Mouse (Mus musculus): ENCODE data around the gene Cct3.
"Not testable (repeated sequence)": the region's sequence is repeated elsewhere in the genome, so short reads cannot be mapped to it uniquely, and the experiment has no call there.

The Cct3 gene

GRCm38 (mm10) chr3:88291970-88292369 is 4.9 kb upstream of the Cct3 start:
- DNase-seq (ENCODE audit: low read depth, low spot score) = no peak

DNA sequence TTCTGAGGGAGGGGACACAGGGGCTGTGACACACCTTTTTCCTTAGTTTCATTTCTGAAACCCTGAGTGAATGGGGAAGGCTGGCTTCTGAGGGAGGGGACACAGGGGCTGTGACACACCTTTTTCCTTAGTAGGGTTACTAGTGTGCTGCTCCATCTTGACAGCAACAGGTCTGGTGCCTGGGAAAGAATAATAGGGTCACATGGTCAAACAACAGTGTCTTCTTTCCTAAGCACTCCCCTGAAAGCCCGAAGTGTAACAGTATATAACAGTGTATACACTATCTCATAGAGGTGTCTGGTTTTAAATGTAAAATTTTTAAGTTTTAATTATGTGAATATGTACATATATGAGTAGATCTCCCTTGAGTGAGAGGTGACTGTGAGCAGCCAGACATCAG is 1.6 kb upstream of the Cct3 start:
- DNase-seq (ENCODE audit: low read depth, low spot score) = not testable (repeated sequence)

GRCm38 (mm10) chr3:88296110-88296560 is 781 bp upstream of the Cct3 start:
- no peak for DNase-seq (ENCODE audit: low read depth, low spot score)

DNA sequence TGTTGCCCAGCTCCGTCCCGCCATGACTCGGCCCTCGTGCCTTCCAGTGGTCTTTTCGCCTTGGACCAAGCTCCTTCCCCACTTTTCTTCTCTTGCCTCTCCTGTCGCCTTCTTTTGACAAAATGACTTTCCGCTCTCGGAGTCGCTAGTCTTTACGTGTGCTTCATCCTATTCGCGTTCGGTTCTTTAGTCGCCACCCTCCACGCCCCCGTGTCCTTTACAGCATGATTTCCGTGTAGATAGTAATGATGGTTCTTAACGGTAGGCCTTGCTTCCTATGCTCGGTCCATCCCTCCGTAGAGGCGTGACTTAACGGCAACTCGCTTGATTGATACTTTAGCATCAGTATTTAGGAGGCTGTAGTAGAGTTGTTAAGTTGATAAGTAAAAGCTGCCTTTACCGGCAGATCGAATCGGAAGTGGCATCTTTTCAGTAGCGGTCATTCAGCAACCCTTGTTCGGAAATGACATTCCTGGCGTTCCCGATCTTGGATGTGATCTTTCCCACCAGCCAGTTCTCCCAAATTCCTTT is 470 bp downstream of the Cct3 start:
- DNase-seq (ENCODE audit: low read depth, low spot score) = no peak

- no peak for DNase-seq (ENCODE audit: low read depth, low spot score)
Measured at GRCm38 (mm10) chr3:88299172-88299571, 2.3 kb downstream of the Cct3 start.

- peak; percentile 49 for DNase-seq (ENCODE audit: low read depth, low spot score)
Measured at GRCm38 (mm10) chr3:88324951-88325405, 28.1 kb downstream of the Cct3 start, which contains the start of gene Glmp. Gene Glmp, plus strand, starts transcription at chr3:88325023.

- no peak for DNase-seq (ENCODE audit: low read depth, low spot score)
Measured at GRCm38 (mm10) chr3:88328956-88329355, 32.0 kb downstream of the Cct3 start.

- DNase-seq (ENCODE audit: low read depth, low spot score) = peak; percentile 8
Measured at GRCm38 (mm10) chr3:88331282-88331681, 34.4 kb downstream of the Cct3 start.

- no peak for DNase-seq (ENCODE audit: low read depth, low spot score)
Measured at GRCm38 (mm10) chr3:88334029-88334658, 37.2 kb downstream of the Cct3 start.

DNA sequence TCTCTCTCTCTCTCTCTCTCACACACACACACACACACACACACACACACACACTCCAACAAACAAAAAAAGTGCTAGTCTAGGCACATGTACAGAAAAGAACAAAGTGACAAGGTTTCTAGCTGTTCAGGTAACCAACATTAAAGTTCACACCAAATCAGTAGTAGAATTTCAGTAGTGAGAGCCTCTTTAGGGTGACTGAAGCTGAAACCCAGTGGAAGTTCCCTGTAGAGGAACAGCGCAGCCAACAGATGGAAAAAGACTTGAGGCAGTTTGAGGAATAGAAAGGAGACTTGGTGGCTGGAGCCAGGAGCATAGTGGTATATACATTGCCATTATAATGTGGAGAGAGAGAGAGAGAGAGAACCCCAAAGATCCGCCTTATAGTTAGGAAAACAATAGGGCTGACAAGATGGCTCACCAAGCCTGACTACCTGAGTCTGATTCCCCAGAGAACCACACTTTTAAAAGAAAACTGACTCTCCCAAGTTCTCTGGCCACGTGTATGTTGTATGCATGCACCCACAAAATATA is 38.1 kb downstream of the Cct3 start:
- no peak for DNase-seq (ENCODE audit: low read depth, low spot score)

- DNase-seq (ENCODE audit: low read depth, low spot score) = no peak
Measured at GRCm38 (mm10) chr3:88335436-88336053, 38.6 kb downstream of the Cct3 start.

- DNase-seq (ENCODE audit: low read depth, low spot score) = peak; percentile 81
Measured at GRCm38 (mm10) chr3:88336058-88337013, 39.4 kb downstream of the Cct3 start, which contains the start of the genes Tmem79 and Smg5. Gene Tmem79, minus strand, starts transcription at chr3:88336148. Gene Smg5, plus strand, starts transcription at chr3:88336260.

GRCm38 (mm10) chr3:88337367-88338020 is 40.6 kb downstream of the Cct3 start:
- no peak for DNase-seq (ENCODE audit: low read depth, low spot score)

DNA sequence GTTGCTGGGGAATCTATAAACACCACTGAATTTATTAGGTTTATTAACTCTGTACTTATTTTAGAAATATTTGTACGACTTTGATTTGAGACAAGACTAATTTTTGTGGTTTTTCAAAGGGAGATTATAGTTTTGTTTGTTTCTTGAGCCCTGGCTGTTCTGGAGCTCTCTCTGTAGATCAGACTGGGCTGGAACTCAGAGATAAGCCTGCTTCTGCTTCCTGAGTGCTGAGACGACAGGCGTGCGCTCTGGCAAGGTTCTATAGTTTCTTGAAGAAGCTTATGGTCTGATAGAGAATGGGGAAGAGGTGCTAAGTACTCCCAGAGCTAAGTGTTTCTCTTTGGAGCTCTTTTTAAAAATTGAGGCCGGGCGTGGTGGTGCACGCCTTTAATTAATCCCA is 41.4 kb downstream of the Cct3 start:
- DNase-seq (ENCODE audit: low read depth, low spot score) = no peak

DNA sequence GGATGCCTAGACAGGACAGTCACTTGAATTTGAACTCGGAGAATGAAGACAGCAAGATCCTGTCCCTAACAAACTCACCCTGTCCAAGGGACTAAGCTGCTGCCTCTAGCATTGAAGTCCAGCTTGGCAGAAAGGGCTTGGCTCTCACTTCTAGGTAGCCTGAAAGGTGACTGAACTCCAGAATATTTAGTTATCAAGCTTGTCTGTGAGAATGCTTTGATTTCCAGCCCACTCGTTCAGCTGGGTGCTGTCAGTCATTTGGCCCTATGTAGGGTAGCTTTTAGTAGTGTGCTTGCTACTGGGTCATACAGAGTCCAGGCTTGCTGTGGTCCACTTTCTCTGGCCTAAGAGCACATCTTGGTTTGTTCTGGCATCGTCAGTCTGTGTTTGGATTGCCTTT is 42.1 kb downstream of the Cct3 start:
- no peak for DNase-seq (ENCODE audit: low read depth, low spot score)

GRCm38 (mm10) chr3:88350732-88351131 is 53.8 kb downstream of the Cct3 start:
- no peak for DNase-seq (ENCODE audit: low read depth, low spot score)

DNA sequence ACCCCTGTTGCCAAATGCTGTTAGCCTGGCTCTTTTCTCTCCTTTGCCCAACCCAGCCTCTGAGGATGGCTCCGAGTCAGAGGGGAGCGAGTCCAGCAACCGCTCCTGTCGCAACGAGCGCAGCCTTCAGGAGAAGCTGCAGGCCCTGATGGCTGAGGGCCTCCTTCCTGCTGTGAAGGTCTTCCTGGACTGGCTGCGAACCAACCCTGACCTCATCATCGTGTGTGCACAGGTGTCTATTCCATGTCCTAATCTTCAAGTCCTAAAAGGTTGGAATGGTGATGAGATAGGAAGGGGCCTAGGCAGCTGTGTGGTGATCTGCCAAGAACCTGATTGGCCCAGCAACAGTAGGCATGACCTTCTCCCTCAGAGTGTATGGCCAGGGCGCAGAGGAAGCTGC is 56.0 kb downstream of the Cct3 start:
- DNase-seq (ENCODE audit: low read depth, low spot score) = no peak

DNA sequence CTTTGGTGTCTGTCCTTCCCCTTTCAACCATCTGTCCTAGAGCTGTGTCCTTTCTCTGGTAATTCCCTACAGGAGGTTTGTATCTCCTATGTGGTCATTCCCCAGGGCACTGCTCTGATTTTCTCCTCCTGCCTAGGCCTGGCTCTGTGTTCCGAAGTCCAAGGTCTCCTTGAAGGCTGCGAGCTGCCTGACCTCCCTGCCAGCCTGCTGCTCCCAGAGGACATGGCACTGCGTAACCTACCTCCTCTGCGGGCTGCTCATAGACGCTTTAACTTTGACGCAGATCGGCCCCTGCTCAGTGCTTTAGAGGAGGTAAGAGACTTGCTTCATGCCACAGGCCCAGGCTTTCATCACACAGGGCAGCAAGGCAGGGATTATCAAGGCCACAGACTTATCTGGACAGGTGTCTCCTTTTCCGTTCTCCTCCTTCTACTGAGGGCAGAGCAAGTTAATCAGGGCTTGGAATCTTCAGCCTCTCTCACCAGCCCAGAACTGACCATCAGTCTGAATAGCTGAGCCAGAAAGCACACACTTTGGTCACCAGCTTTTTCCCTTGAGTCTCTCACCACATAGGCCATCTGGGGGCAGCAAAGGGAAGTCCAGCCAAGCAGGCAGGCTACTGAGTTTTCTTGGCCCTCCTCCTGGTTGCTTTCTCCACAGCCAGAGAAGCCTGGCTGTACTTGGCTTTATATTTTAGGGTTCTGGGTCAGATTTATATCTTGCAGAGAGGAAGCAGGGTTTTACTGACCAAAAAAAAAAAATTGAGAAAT is 57.7 kb downstream of the Cct3 start:
- DNase-seq (ENCODE audit: low read depth, low spot score) = no peak

GRCm38 (mm10) chr3:88359584-88359983 is 62.7 kb downstream of the Cct3 start:
- no peak for DNase-seq (ENCODE audit: low read depth, low spot score)

DNA sequence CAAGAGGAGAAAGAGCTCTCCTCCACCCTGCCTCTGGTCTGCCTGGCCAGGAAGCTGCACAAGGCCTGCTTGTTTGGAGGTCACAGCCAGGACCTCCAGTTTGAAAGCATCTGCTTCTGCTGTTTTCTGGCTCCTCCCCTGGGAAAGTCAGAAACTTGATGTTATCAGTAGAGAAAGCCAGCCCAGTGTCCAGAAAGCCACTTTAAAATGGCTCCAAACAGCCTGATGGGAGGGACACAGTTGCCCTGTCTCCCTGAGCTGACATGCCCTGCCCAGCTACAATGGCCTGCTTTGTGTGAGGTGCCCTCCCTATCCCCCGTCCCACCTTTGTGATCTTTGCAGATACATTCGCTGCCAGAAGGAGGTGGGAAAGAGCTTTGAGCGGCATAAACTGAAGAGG is 63.1 kb downstream of the Cct3 start:
- DNase-seq (ENCODE audit: low read depth, low spot score) = no peak
